Mouse (Mus musculus) lung, adult 10 weeks (tissue): ENCODE measurements around the gene Ramp2. TPM values are rescaled to one million over a fixed set of nuclear protein-coding genes. Genes with fewer than 3 reads are reported as not detected.

Experiments
- polyA plus RNA-seq: library from polyadenylated mRNA; stranded (reverse); fragments of 350-450 nt; fragmentation: Illumina TruSeq; extraction: RNeasy Lipid Tissue Mini Kit (QIAGEN cat#74804); gene quantifications from one replicate; pipeline ENCODE4 v1.2.3, GENCODE M21; 2014; ENCODE audit warnings: low read depth, low replicate concordance; ENCODE audit not compliant: insufficient read depth

Gene Ramp2
- polyA plus RNA-seq = 682 TPM

GRCm38 (mm10) chr11:101245855-101246701 is at the start of gene Ramp2:
Ramp2 (plus strand) TSS chr11:101246028.

GRCm38 (mm10) chr11:101226065-101226701 is 19.6 kb upstream of the Ramp2 start, which contains the start of gene Ezh1:
Ezh1 (minus strand) TSS chr11:101226463.

DNA sequence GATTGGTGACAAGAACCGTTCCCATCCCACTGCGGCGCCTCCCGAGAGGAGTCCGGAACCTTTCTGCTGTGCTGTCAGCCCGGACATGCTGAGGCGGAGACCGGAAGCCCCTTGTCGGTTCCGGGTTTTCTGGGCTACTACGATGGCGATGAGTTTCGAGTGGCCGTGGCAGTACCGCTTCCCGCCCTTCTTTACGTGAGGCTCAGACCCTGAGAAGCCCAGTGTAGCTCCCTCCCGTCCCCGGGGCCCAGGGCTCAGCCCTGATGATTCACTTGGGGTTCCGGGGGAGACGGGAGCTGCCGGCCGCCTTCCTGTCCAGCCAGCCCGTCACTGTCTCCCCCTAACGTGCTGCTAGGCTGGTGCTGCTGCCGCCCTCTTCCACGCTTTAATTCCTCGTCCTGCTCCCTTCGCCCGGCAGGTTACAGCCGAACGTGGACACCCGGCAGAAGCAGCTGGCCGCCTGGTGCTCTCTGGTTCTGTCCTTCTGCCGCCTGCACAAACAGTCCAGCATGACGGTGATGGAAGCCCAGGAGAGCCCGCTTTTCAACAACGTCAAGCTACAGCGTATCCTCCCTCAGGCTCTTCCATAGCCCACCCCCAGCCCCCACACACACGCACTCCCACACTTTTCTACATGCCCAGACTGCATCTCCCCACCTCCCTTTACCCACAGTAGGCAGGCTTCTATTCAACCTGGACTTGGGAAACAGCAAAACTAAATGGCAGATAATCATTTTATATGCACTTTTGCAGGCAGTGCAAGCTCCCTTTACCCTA is 8.0 kb downstream of the Ramp2 start, which contains the start of gene Vps25:
Gene Vps25, plus strand, starts transcription at position 95 of the 777 bp plus-strand sequence.

GRCm38 (mm10) chr11:101259948-101260825 is 14.4 kb downstream of the Ramp2 start, which contains the start of gene Wnk4:
Wnk4 (plus strand) TSS chr11:101260567.

GRCm38 (mm10) chr11:101278223-101279192 is 32.7 kb downstream of the Ramp2 start, which contains the start of the genes Cntd1 and Coa3:
Cntd1 (plus strand) TSS chr11:101279012.
Coa3 (minus strand) TSS chr11:101279114.

DNA sequence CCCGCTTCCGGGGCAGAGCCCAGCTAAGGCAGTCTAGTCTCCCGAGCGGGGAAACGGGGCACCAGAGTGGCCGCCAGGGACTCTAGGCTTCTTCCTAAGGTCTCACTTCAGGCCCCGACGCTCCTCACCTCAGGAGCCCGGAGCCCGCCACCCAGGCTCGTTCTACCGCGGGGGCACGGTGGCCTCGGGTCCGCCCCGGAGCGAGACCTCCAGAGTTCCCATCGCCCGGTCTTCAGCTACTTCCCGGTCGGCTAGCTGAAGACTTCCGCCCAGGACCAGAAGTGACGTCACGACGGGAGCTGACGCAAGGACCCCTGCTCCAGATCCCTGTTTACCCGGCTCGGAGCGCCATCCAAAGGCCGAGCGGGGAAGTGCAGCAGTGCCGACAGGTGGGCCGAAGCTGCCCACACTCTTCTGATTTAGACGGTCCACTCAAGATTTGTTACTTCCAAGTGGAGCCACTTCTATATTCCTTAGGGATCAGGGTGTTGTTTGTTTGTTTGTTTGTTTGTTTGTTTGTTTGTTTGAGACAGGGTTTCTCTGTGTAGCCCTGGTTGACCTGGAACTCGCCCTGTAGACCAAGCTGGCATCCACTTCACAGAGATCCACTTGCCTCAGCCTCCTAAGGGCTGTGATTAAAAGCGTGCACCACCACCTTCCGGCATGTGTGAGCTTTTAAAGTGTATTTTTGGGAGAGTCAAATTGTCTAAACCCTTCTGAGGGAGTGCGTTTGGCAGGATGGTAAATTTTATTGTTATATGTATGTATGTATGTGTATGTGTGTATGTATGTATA is 56.4 kb downstream of the Ramp2 start, which contains the start of gene Becn1:
Gene Becn1, minus strand, starts transcription at position 283 of the 795 bp plus-strand sequence.

Other genes with a start within 250 kb of the Ramp2 start
- 24.3 TPM for gene Atp6v0a1, start 236.6 kb upstream of the Ramp2 start, polyA plus RNA-seq
- gene Naglu, start 176.0 kb upstream of the Ramp2 start, polyA plus RNA-seq = 10.0 TPM
- 0.35 TPM for gene Hsd17b1, start 167.6 kb upstream of the Ramp2 start, polyA plus RNA-seq
- gene Coasy, start 163.5 kb upstream of the Ramp2 start, polyA plus RNA-seq = 19.9 TPM
- 33.0 TPM for gene Mlx, start 158.8 kb upstream of the Ramp2 start, polyA plus RNA-seq
- gene Psmc3ip, start 150.6 kb upstream of the Ramp2 start, polyA plus RNA-seq = 6.5 TPM
- gene Retreg3, start 126.1 kb upstream of the Ramp2 start, polyA plus RNA-seq = 36.3 TPM
- gene Tubg1, start 126.1 kb upstream of the Ramp2 start, polyA plus RNA-seq = 16.8 TPM
- gene Tubg2, start 90.1 kb upstream of the Ramp2 start, polyA plus RNA-seq = 1.1 TPM
- gene Cntnap1, start 75.5 kb upstream of the Ramp2 start, polyA plus RNA-seq = 0.62 TPM
- gene Plekhh3, start 74.7 kb upstream of the Ramp2 start, polyA plus RNA-seq = 10.0 TPM
- 0.13 TPM for gene Ccr10, start 70.6 kb upstream of the Ramp2 start, polyA plus RNA-seq
- gene Ezh1, start 19.6 kb upstream of the Ramp2 start, polyA plus RNA-seq = 23.4 TPM
- gene Vps25, start 7.7 kb downstream of the Ramp2 start, polyA plus RNA-seq = 121 TPM
- 9.4 TPM for gene Wnk4, start 14.5 kb downstream of the Ramp2 start, polyA plus RNA-seq
- gene Cntd1, start 33.0 kb downstream of the Ramp2 start, polyA plus RNA-seq = 0.25 TPM
- gene Coa3, start 33.1 kb downstream of the Ramp2 start, polyA plus RNA-seq = 157 TPM
- gene Becn1, start 56.3 kb downstream of the Ramp2 start, polyA plus RNA-seq = 89.2 TPM
- gene Psme3, start 70.2 kb downstream of the Ramp2 start, polyA plus RNA-seq = 33.8 TPM
- 0.70 TPM for gene Aoc2, start 79.0 kb downstream of the Ramp2 start, polyA plus RNA-seq
- 4.7 TPM for gene Aoc3, start 84.6 kb downstream of the Ramp2 start, polyA plus RNA-seq
- not detected for gene G6pc, start 121.5 kb downstream of the Ramp2 start, polyA plus RNA-seq
- gene Aarsd1, start 171.6 kb downstream of the Ramp2 start, polyA plus RNA-seq = 26.8 TPM
- gene Gm27029, start 178.8 kb downstream of the Ramp2 start, polyA plus RNA-seq = 2.7 TPM
- gene Rundc1, start 179.1 kb downstream of the Ramp2 start, polyA plus RNA-seq = 10.9 TPM
- 5.4 TPM for gene Ptges3l, start 179.3 kb downstream of the Ramp2 start, polyA plus RNA-seq
- gene Rpl27, start 196.3 kb downstream of the Ramp2 start, polyA plus RNA-seq = 823 TPM
- 80.7 TPM for gene Ifi35, start 202.4 kb downstream of the Ramp2 start, polyA plus RNA-seq
- 19.0 TPM for gene Rnd2, start 219.0 kb downstream of the Ramp2 start, polyA plus RNA-seq
- 86.7 TPM for gene Vat1, start 220.2 kb downstream of the Ramp2 start, polyA plus RNA-seq